Mouse (Mus musculus) neural tube, embryonic 10.5 days (tissue): ENCODE data around the gene Ankfy1.
"Not testable (repeated sequence)": the region's sequence is repeated elsewhere in the genome, so short reads cannot be mapped to it uniquely, and the experiment has no call there.

Experiments used
- DNase-seq: peaks from one replicate; pipeline ENCODE4 v3.0.0-alpha.2; 2017; ENCODE audit warnings: low spot score; ENCODE audit errors: extremely low spot score

The Ankfy1 gene

GRCm38 (mm10) chr11:72689551-72690510 is at the start of gene Ankfy1:
Gene Ankfy1, plus strand, starts transcription at chr11:72690006.
- peak; percentile 98 for DNase-seq

- no peak for DNase-seq
Observed at GRCm38 (mm10) chr11:72642730-72643129, 47.1 kb upstream of the Ankfy1 start.

GRCm38 (mm10) chr11:72645386-72645785 is 44.4 kb upstream of the Ankfy1 start:
- no peak for DNase-seq

- no peak for DNase-seq
Observed at GRCm38 (mm10) chr11:72650347-72650746, 39.5 kb upstream of the Ankfy1 start.

GRCm38 (mm10) chr11:72659918-72660317 is 29.9 kb upstream of the Ankfy1 start:
- no peak for DNase-seq

GRCm38 (mm10) chr11:72660359-72660758 is 29.4 kb upstream of the Ankfy1 start:
- no peak for DNase-seq

- no peak for DNase-seq
Observed at GRCm38 (mm10) chr11:72664641-72665040, 25.2 kb upstream of the Ankfy1 start.

GRCm38 (mm10) chr11:72670634-72671033 is 19.2 kb upstream of the Ankfy1 start:
- no peak for DNase-seq

- DNase-seq = no peak
Observed at GRCm38 (mm10) chr11:72671294-72671988, 18.4 kb upstream of the Ankfy1 start.

GRCm38 (mm10) chr11:72672438-72672837 is 17.4 kb upstream of the Ankfy1 start:
- no peak for DNase-seq

- DNase-seq = no peak
Observed at GRCm38 (mm10) chr11:72675280-72675679, 14.5 kb upstream of the Ankfy1 start.

- no peak for DNase-seq
Observed at GRCm38 (mm10) chr11:72680726-72681125, 9.1 kb upstream of the Ankfy1 start.

- no peak for DNase-seq
Observed at GRCm38 (mm10) chr11:72683402-72683801, 6.4 kb upstream of the Ankfy1 start.

GRCm38 (mm10) chr11:72686697-72687096 is 3.1 kb upstream of the Ankfy1 start:
- no peak for DNase-seq

GRCm38 (mm10) chr11:72688242-72688641 is 1.6 kb upstream of the Ankfy1 start:
- no peak for DNase-seq

GRCm38 (mm10) chr11:72689115-72689514 is 691 bp upstream of the Ankfy1 start:
- DNase-seq = no peak

- DNase-seq = no peak
Observed at GRCm38 (mm10) chr11:72692353-72692752, 2.5 kb downstream of the Ankfy1 start.

GRCm38 (mm10) chr11:72695025-72695424 is 5.2 kb downstream of the Ankfy1 start:
- no peak for DNase-seq

GRCm38 (mm10) chr11:72696368-72696971 is 6.7 kb downstream of the Ankfy1 start:
- DNase-seq = no peak

GRCm38 (mm10) chr11:72697323-72697722 is 7.5 kb downstream of the Ankfy1 start:
- DNase-seq = no peak

- DNase-seq = not testable (repeated sequence)
Observed at GRCm38 (mm10) chr11:72705111-72705510, 15.3 kb downstream of the Ankfy1 start.

GRCm38 (mm10) chr11:72712721-72713120 is 22.9 kb downstream of the Ankfy1 start:
- DNase-seq = no peak
